Mouse (Mus musculus): Measurements from ENCODE around the gene Hoxb4. TPM values are rescaled to one million over a fixed set of nuclear protein-coding genes. Genes with fewer than 3 reads are reported as not detected.
A peak's percentile ranks its signal among the peaks of the same experiment; 100 is the strongest.

Hoxb4 gene
- polyA plus RNA-seq, 1 experiment from 2014 or later, result 3.3 TPM

MicroRNAs within 50 kb of the gene (microRNA counts, 519-probe panel; counts per million panel counts)
- 3,592 counts per million, percentile 92 among the panel's probes with 10 or more counts for microRNA mmu-miR-10a

Small RNA genes lying within 50 kb of the gene (microRNA-seq; reads per million reads assigned to microRNA genes)
- 66,890 reads per million, percentile 100 among the genes with 10 or more reads in this experiment for gene Mir10a

Other genes with a start within 250 kb of the Hoxb4 start
- gene Atp5g1, start 242.6 kb upstream of the Hoxb4 start, polyA plus RNA-seq (2015; fragmentation: Nextera tagmentation; extraction: Ambion mirVana), result 787 and 865 TPM in 2 replicates
- gene Calcoco2, start 206.3 kb upstream of the Hoxb4 start, polyA plus RNA-seq (2015; fragmentation: Nextera tagmentation; extraction: Ambion mirVana), result not detected in 2 replicates
- gene Ttll6, start 184.5 kb upstream of the Hoxb4 start, polyA plus RNA-seq (2015; fragmentation: Nextera tagmentation; extraction: Ambion mirVana), result 0.27 and 0.36 TPM in 2 replicates
- not detected in 2 replicates for gene Hoxb13, start 124.0 kb upstream of the Hoxb4 start, polyA plus RNA-seq (2015; fragmentation: Nextera tagmentation; extraction: Ambion mirVana)
- gene Hoxb9, start 46.8 kb upstream of the Hoxb4 start, polyA plus RNA-seq (2015; fragmentation: Nextera tagmentation; extraction: Ambion mirVana), result 1.4 and 5.2 TPM in 2 replicates
- gene Hoxb8, start 36.4 kb upstream of the Hoxb4 start, polyA plus RNA-seq (2015; fragmentation: Nextera tagmentation; extraction: Ambion mirVana), result 15.1 and 15.9 TPM in 2 replicates
- 29.3 and 33.1 TPM in 2 replicates for gene Hoxb7, start 31.6 kb upstream of the Hoxb4 start, polyA plus RNA-seq (2015; fragmentation: Nextera tagmentation; extraction: Ambion mirVana)
- 49.9 and 53.3 TPM in 2 replicates for gene Hoxb6, start 25.8 kb upstream of the Hoxb4 start, polyA plus RNA-seq (2015; fragmentation: Nextera tagmentation; extraction: Ambion mirVana)
- 120 and 133 TPM in 2 replicates for gene Hoxb5, start 14.9 kb upstream of the Hoxb4 start, polyA plus RNA-seq (2015; fragmentation: Nextera tagmentation; extraction: Ambion mirVana)
- 4.8 and 5.6 TPM in 2 replicates for gene Hoxb3, start 5.1 kb downstream of the Hoxb4 start, polyA plus RNA-seq (2015; fragmentation: Nextera tagmentation; extraction: Ambion mirVana)
- gene Hoxb2, start 32.3 kb downstream of the Hoxb4 start, polyA plus RNA-seq (2015; fragmentation: Nextera tagmentation; extraction: Ambion mirVana), result 20.0 and 20.8 TPM in 2 replicates
- gene Hoxb1, start 47.5 kb downstream of the Hoxb4 start, polyA plus RNA-seq (2015; fragmentation: Nextera tagmentation; extraction: Ambion mirVana), result 0.21 and 0.35 TPM in 2 replicates
- 5.9 and 7.4 TPM in 2 replicates for gene Skap1, start 146.3 kb downstream of the Hoxb4 start, polyA plus RNA-seq (2015; fragmentation: Nextera tagmentation; extraction: Ambion mirVana)